Mouse (Mus musculus) liver, adult 2 months (tissue): ENCODE data around the gene Bglap2. TPM values are rescaled to one million over a fixed set of nuclear protein-coding genes. Genes with fewer than 3 reads are reported as not detected.
"Not testable (repeated sequence)": the region's sequence is repeated elsewhere in the genome, so short reads cannot be mapped to it uniquely, and the experiment has no call there.

ENCODE experiments used
- DNase-seq: peaks from one replicate; pipeline ENCODE4 v3.0.0-alpha.2; 2011; ENCODE audit warnings: low read depth, low spot score; ENCODE audit errors: extremely low read depth
- H3K27ac ChIP-seq: fragments of 200-500 bp; replicated peaks from 2 replicates; pipeline ENCODE4 v1.5.1; 2012; ENCODE audit warnings: low read depth, mild to moderate bottlenecking, control low read depth, inconsistent platforms, low read length; ENCODE audit not compliant: insufficient read depth
- H3K27me3 ChIP-seq: fragments of 200-500 bp; 2 replicates; pipeline ENCODE4 v1.6.1; 2012; ENCODE audit warnings: mild to moderate bottlenecking, moderate library complexity, low read length, inconsistent platforms; ENCODE audit not compliant: control insufficient read depth, insufficient read depth
- H3K36me3 ChIP-seq: fragments of 200-500 bp; 2 replicates; pipeline ENCODE4 v1.6.1; 2012; ENCODE audit warnings: low read length, inconsistent platforms; ENCODE audit not compliant: control insufficient read depth, insufficient read depth
- H3K4me1 ChIP-seq: fragments of 200-500 bp; 2 replicates; pipeline ENCODE4 v1.6.1; 2011; ENCODE audit warnings: low read length; ENCODE audit not compliant: control insufficient read depth, insufficient read depth
- H3K4me3 ChIP-seq: fragments of 200-500 bp; 2 replicates; pipeline ENCODE4 v1.5.1; 2011; ENCODE audit warnings: low read depth, mild to moderate bottlenecking, control low read depth, low read length, moderate library complexity; ENCODE audit not compliant: insufficient read depth
- H3K79me2 ChIP-seq: fragments of 200-500 bp; 2 replicates; pipeline ENCODE4 v1.6.1; 2012; ENCODE audit warnings: inconsistent platforms, mild to moderate bottlenecking, low read length, moderate library complexity; ENCODE audit not compliant: control insufficient read depth, insufficient read depth
- H3K9ac ChIP-seq: fragments of 200-500 bp; 2 replicates; pipeline ENCODE4 v1.6.1; 2012; ENCODE audit warnings: low read depth, mild to moderate bottlenecking, control low read depth, inconsistent platforms, low read length
- CTCF ChIP-seq: fragments of 200-500 bp; IDR thresholded peaks from 2 replicates; pipeline ENCODE4 v1.5.1; 2011; ENCODE audit warnings: low read depth, low read length, control low read depth
- POLR2A ChIP-seq: fragments of 200-500 bp; IDR thresholded peaks from 2 replicates; pipeline ENCODE4 v1.6.1; 2011; ENCODE audit warnings: low read length, control low read depth; ENCODE audit not compliant: insufficient read depth; ENCODE audit errors: extremely low read depth
- WGBS: fragments of 180-500 bp; shearing (Covaris S2); methylation state at CpG from one replicate; pipeline ENCODE4 v1.1.7; 2018; 5-methylcytosine and 5-hydroxymethylcytosine counted together
- polyA plus RNA-seq: library from polyadenylated mRNA; depleted of rRNA; stranded (reverse); fragments of >200 nt; gene quantifications from 2 replicates; pipeline ENCODE4 v1.2.3, GENCODE M21; 2012
- total RNA-seq: library from RNA; depleted of rRNA; stranded (reverse); fragments of >200 nt; gene quantifications from 2 replicates; pipeline ENCODE4 v1.2.3, GENCODE M21; 2014

The Bglap2 gene
- total and polyA plus RNA-seq, 2 experiments, result not detected

- no peak for TF ChIP-seq POLR2A
- TF ChIP-seq CTCF, result no peak
- H3K79me2 ChIP-seq, result peaks cover 4% of the 10 kb centered on the region; the same call in 1 of the 2 replicates
- DNase-seq, result no peak
- H3K36me3 ChIP-seq, result peaks cover 2% of the 10 kb centered on the region; the same call in 1 of the 2 replicates
- H3K27me3 ChIP-seq, result no peaks in the 10 kb centered on the region
- H3K9ac ChIP-seq, result no peak overlapping the region
- no peak overlapping the region for H3K27ac ChIP-seq
- H3K4me3 ChIP-seq, result no peak overlapping the region
- peaks cover 7% of the 10 kb centered on the region for H3K4me1 ChIP-seq
- 92% methylated on average over 10 of the region's 10 CpGs for WGBS
Measured at GRCm38 (mm10) chr3:88403522-88404230, 25.2 kb upstream of the Bglap2 start.

- H3K79me2 ChIP-seq, result no peaks in the 10 kb centered on the region; the same call in 1 of the 2 replicates
- H3K9ac ChIP-seq, result no peak overlapping the region
- no peaks in the 10 kb centered on the region for H3K4me1 ChIP-seq
- no peaks in the 10 kb centered on the region for H3K27me3 ChIP-seq
- 85% methylated on average over 2 of the region's 2 CpGs for WGBS
- no peak overlapping the region for H3K4me3 ChIP-seq
- DNase-seq, result no peak
- TF ChIP-seq POLR2A (no peak), CTCF (no peak)
- no peaks in the 10 kb centered on the region; the same call in 1 of the 2 replicates for H3K36me3 ChIP-seq
- no peak overlapping the region for H3K27ac ChIP-seq
Measured at GRCm38 (mm10) chr3:88398666-88399065, 20.2 kb upstream of the Bglap2 start.

GRCm38 (mm10) chr3:88395742-88396141 lies 17.2 kb upstream of the Bglap2 start:
- no peak overlapping the region for H3K9ac ChIP-seq
- no peaks in the 10 kb centered on the region for H3K27me3 ChIP-seq
- no peak overlapping the region for H3K27ac ChIP-seq
- no peaks in the 10 kb centered on the region for H3K4me1 ChIP-seq
- no peaks in the 10 kb centered on the region for H3K36me3 ChIP-seq
- TF ChIP-seq POLR2A (no peak), CTCF (no peak)
- no peaks in the 10 kb centered on the region; the same call in 1 of the 2 replicates for H3K79me2 ChIP-seq
- 92% methylated on average over 8 of the region's 8 CpGs for whole genome bisulfite sequencing
- DNase-seq, result no peak
- no peak overlapping the region for H3K4me3 ChIP-seq

DNA sequence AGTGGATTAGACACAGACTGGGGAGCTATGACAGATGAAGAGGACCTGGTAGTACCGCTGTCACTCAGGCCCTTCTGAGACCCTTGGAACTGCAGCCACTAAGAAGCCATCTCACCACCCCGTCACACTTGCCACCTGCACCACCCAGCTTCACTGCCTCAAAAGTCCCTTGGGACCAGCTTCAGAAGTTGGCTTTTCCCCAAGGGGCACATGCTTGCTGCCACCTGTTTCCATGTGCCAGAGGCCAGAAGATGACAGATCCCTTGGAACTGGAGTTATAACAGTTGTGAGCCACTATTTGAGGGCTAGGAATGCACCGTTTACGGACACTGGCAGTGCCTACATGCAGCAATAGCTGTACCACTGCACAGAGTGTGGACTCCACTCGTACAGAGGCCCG lies 16.8 kb upstream of the Bglap2 start:
- H3K9ac ChIP-seq, result no peak overlapping the region
- no peaks in the 10 kb centered on the region for H3K4me1 ChIP-seq
- H3K27ac ChIP-seq, result no peak overlapping the region
- WGBS, result 96% methylated on average over 6 of the region's 6 CpGs
- no peaks in the 10 kb centered on the region for H3K79me2 ChIP-seq
- no peaks in the 10 kb centered on the region for H3K27me3 ChIP-seq
- TF ChIP-seq CTCF, result no peak
- H3K36me3 ChIP-seq, result no peaks in the 10 kb centered on the region
- DNase-seq, result no peak
- no peak overlapping the region for H3K4me3 ChIP-seq

DNA sequence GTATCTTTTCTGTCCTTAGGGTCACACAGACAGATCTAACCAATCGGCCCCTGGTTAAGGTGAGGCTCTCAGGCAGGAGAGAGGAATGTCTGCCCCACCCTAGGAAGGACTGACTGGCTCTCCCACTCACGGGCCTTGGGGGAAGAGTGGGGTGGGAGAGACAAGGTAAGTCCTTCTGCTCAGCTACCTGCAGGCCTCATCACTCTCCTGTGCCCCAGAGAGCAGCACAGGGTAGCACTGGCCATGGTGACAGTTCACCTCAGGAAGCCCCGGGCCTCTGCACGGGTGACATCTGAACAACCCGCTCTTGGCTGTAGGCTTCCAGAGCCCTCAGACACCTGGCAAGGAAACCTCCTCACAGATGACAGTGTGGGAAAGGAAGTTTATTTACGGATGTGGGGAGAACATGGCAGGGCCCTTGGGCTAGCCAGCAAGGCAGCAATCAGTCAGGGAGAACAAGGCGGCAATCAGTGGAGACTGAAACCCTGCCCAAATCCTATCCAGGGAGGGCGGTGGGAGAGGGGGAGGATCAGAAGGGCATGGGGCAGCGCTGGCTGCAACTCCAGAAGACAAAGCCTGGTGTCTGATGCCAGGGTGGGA lies 15.4 kb upstream of the Bglap2 start:
- no peaks in the 10 kb centered on the region for H3K79me2 ChIP-seq
- no peak for TF ChIP-seq POLR2A
- H3K9ac ChIP-seq, result no peak overlapping the region
- 96% methylated on average over 9 of the region's 9 CpGs for WGBS
- no peak for DNase-seq
- no peaks in the 10 kb centered on the region for H3K36me3 ChIP-seq
- H3K4me1 ChIP-seq, result no peaks in the 10 kb centered on the region
- H3K27me3 ChIP-seq, result no peaks in the 10 kb centered on the region
- no peak overlapping the region for H3K4me3 ChIP-seq
- no peak overlapping the region for H3K27ac ChIP-seq

DNA sequence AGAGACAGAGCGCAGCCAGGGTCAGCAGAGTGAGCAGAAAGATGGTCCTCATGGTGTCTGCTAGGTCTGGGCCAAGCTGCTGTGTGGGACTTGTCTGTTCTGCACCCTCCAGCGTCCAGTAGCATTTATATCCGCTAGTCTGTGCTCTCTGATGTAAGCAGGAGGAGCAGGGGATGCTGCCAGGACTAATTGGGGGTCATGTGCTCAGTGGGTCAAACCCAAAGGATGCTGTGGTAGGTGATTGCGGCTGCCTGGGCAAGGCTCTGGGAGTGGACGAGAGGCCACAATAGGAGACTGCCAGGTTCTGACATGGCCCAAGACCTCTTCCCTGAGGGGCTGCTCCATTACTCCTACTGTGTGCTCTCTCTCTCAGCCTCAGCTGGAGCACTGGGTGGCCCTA lies 5.9 kb upstream of the Bglap2 start, which contains the start of gene Bglap:
Bglap (minus strand) TSS at position 101 of the 400 bp plus-strand sequence.
- 74% methylated on average over 5 of the region's 5 CpGs for WGBS
- H3K9ac ChIP-seq, result no peak within 1 kb of the TSS
- no peak for TF ChIP-seq POLR2A
- no peak for TF ChIP-seq CTCF
- no peaks in the 10 kb centered on the region for H3K36me3 ChIP-seq
- H3K27ac ChIP-seq, result no peak within 1 kb of the TSS
- no peaks in the 10 kb centered on the region for H3K79me2 ChIP-seq
- H3K4me1 ChIP-seq, result no peaks in the 10 kb centered on the region
- no peak for DNase-seq
- no peaks in the 10 kb centered on the region for H3K27me3 ChIP-seq
- no peak within 1 kb of the TSS for H3K4me3 ChIP-seq

- not testable (repeated sequence) for H3K4me3 ChIP-seq, DNase-seq, H3K27me3 ChIP-seq, H3K4me1 ChIP-seq, H3K9ac ChIP-seq, H3K79me2 ChIP-seq, H3K27ac ChIP-seq, H3K36me3 ChIP-seq
- WGBS, result 38% methylated on average over 1 of the region's 7 CpGs
Measured at GRCm38 (mm10) chr3:88382383-88382782, 3.9 kb upstream of the Bglap2 start.

DNA sequence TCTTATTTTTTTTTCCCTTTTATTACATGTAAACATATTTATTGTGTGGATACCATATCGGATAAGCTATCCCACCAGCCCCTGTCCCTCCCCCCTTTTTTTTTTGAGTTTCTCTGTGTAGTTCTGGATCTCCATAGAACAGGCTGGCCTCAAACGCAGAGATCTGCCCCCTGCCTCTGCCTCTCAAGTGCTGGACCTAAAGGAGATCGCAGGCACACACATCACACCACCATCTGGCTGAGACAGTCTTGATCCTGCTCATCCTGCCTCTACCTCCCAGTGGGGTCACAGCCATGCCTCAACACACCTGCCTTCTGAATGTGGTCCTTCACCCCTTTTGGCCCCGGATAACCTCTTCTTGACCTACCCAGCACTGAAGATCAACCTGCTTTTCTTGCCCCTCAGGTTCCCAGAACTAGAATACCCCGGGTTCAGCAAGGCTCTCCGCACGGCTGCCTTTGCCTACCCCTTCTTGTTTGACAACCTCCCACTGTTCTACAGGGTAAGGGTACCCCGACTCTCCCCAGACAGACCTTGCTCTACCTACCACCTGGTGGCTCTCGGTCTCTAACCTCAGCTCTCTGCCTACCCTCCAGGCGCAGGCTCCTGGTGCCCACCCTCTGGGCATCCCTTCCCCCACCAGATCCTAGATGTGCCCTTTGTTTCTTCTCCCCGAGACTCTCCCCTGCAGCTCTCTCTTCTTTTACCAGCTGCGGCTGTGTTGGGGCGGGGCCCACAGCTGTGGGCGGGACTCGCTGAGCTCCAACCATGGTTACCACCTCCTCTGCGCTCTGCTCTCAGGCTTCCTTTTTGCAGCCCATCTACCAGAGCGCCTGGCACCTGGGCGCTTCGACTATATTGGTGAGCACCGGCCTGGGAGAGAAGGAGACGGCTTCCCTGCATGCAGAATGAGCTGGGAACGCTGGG lies 3.2 kb upstream of the Bglap2 start:
- 21% methylated on average over 21 of the region's 22 CpGs for WGBS
- DNase-seq, H3K27me3 ChIP-seq, H3K79me2 ChIP-seq, H3K4me3 ChIP-seq, H3K4me1 ChIP-seq, H3K9ac ChIP-seq, H3K36me3 ChIP-seq, H3K27ac ChIP-seq: not testable (repeated sequence)
